Mouse (Mus musculus): ENCODE measurements around the gene Gm156. TPM values are rescaled to one million over a fixed set of nuclear protein-coding genes. Genes with fewer than 3 reads are reported as not detected.
"Not testable (repeated sequence)": the region's sequence is repeated elsewhere in the genome, so short reads cannot be mapped to it uniquely, and the experiment has no call there.

Gm156 gene
- total RNA-seq (2022): not detected

GRCm38 (mm10) chr6:129784170-129784569, at the start of gene Gm156:
TSS of gene Gm156 (minus strand) at chr6:129784270.
- not testable (repeated sequence) for DNase-seq (ENCODE audit: low spot score in 2 of 2)

- no peak for DNase-seq (ENCODE audit: low spot score in 2 of 2)
Measured at GRCm38 (mm10) chr6:129825559-129825958, 41.5 kb upstream of the Gm156 start.

GRCm38 (mm10) chr6:129824004-129824403, 39.9 kb upstream of the Gm156 start:
- DNase-seq (ENCODE audit: low spot score in 2 of 2): no peak

GRCm38 (mm10) chr6:129817731-129818130, 33.7 kb upstream of the Gm156 start:
- DNase-seq (ENCODE audit: low spot score in 2 of 2): no peak

- no peak for DNase-seq (ENCODE audit: low spot score in 2 of 2)
Measured at GRCm38 (mm10) chr6:129747654-129748032, 36.4 kb downstream of the Gm156 start.

- no peak for DNase-seq (ENCODE audit: low spot score in 2 of 2)
Measured at GRCm38 (mm10) chr6:129747016-129747653, 36.9 kb downstream of the Gm156 start.

- no peak for DNase-seq (ENCODE audit: low spot score in 2 of 2)
Measured at GRCm38 (mm10) chr6:129746151-129746550, 37.9 kb downstream of the Gm156 start.

- no peak for DNase-seq (ENCODE audit: low spot score in 2 of 2)
Measured at GRCm38 (mm10) chr6:129740069-129740721, 43.9 kb downstream of the Gm156 start, which contains the start of gene Klri2. TSS of gene Klri2 (minus strand) at chr6:129740484.

- no peak for DNase-seq (ENCODE audit: low spot score in 2 of 2)
Measured at GRCm38 (mm10) chr6:129736414-129736813, 47.7 kb downstream of the Gm156 start.

- DNase-seq (ENCODE audit: low spot score in 2 of 2): no peak
Measured at GRCm38 (mm10) chr6:129727237-129727636, 56.8 kb downstream of the Gm156 start.

- DNase-seq (ENCODE audit: low spot score in 2 of 2): no peak
Measured at GRCm38 (mm10) chr6:129721390-129721789, 62.7 kb downstream of the Gm156 start.

GRCm38 (mm10) chr6:129720487-129720886, 63.6 kb downstream of the Gm156 start:
- DNase-seq (ENCODE audit: low spot score in 2 of 2): no peak

- no peak for DNase-seq (ENCODE audit: low spot score in 2 of 2)
Measured at GRCm38 (mm10) chr6:129717032-129717431, 67.0 kb downstream of the Gm156 start, which contains the start of gene Klri1. TSS of gene Klri1 (minus strand) at chr6:129717132.

Other genes starting within 250 kb of the Gm156 start
- not detected for gene Klre1, start 206.4 kb downstream of the Gm156 start, total RNA-seq (2022)
- not detected for gene Klrd1, start 192.5 kb downstream of the Gm156 start, total RNA-seq (2022)
- gene Klrk1, start 160.4 kb downstream of the Gm156 start, total RNA-seq (2022): not detected
- gene Klrc3, start 140.9 kb downstream of the Gm156 start, total RNA-seq (2022): not detected
- not detected for gene Klrc2, start 123.6 kb downstream of the Gm156 start, total RNA-seq (2022)
- not detected for gene Klrc1, start 105.3 kb downstream of the Gm156 start, total RNA-seq (2022)
- not detected for gene Klri1, start 67.1 kb downstream of the Gm156 start, total RNA-seq (2022)
- not detected for gene Klri2, start 43.8 kb downstream of the Gm156 start, total RNA-seq (2022)
- gene Gm17631, start 78.4 kb upstream of the Gm156 start, total RNA-seq (2022): not detected
- gene Klra17, start 92.4 kb upstream of the Gm156 start, total RNA-seq (2022): not detected
- not detected for gene Klra5, start 133.4 kb upstream of the Gm156 start, total RNA-seq (2022)
- not detected for gene Klra6, start 242.7 kb upstream of the Gm156 start, total RNA-seq (2022)